Mouse (Mus musculus): Measurements from ENCODE around the gene Pla2g4a. TPM values are rescaled to one million over a fixed set of nuclear protein-coding genes. Genes with fewer than 3 reads are reported as not detected.

The Pla2g4a gene
- polyA plus RNA-seq, 1 experiment = 2.9 TPM

GRCm38 (mm10) chr1:149898001-149898625 is 63.0 kb downstream of the Pla2g4a start:
- WGBS = 58% methylated on average over 4 of the region's 4 CpGs
- no peaks in the 10 kb centered on the region for H3K4me1 ChIP-seq (ENCODE audit: control insufficient read depth, insufficient read depth, low read length)
- TF ChIP-seq CTCF (IDR thresholded peaks at IDR 0.05; ENCODE audit: insufficient read depth, low read length) (no peak), POLR2A (IDR thresholded peaks at IDR 0.05; ENCODE audit: borderline replicate concordance, extremely low read depth, low read depth, low read length) (no peak)
- no peak overlapping the region for H3K4me3 ChIP-seq (replicated peaks; ENCODE audit: extremely low read depth, low read depth, low read length)
- DNase-seq = no peak

GRCm38 (mm10) chr1:149896590-149896989 is 64.5 kb downstream of the Pla2g4a start:
- Histone ChIP-seq H3K4me3 (replicated peaks; ENCODE audit: extremely low read depth, low read depth, low read length) (no peak overlapping the region), H3K4me1 (ENCODE audit: control insufficient read depth, insufficient read depth, low read length) (no peaks in the 10 kb centered on the region)
- no peak for DNase-seq
- WGBS = 47% methylated on average over 5 of the region's 5 CpGs
- TF ChIP-seq CTCF (IDR thresholded peaks at IDR 0.05; ENCODE audit: insufficient read depth, low read length) (no peak), POLR2A (IDR thresholded peaks at IDR 0.05; ENCODE audit: borderline replicate concordance, extremely low read depth, low read depth, low read length) (no peak)

- H3K4me1 ChIP-seq (ENCODE audit: control insufficient read depth, insufficient read depth, low read length) = no peaks in the 10 kb centered on the region
- no peak overlapping the region for H3K4me3 ChIP-seq (replicated peaks; ENCODE audit: extremely low read depth, low read depth, low read length)
- WGBS = 92% methylated on average over 8 of the region's 8 CpGs
- TF ChIP-seq CTCF (IDR thresholded peaks at IDR 0.05; ENCODE audit: insufficient read depth, low read length) (no peak), POLR2A (IDR thresholded peaks at IDR 0.05; ENCODE audit: borderline replicate concordance, extremely low read depth, low read depth, low read length) (no peak)
- no peak for DNase-seq
Measured at GRCm38 (mm10) chr1:149894940-149895339, 66.2 kb downstream of the Pla2g4a start.

- Histone ChIP-seq H3K4me3 (replicated peaks; ENCODE audit: extremely low read depth, low read depth, low read length) (no peak overlapping the region), H3K4me1 (ENCODE audit: control insufficient read depth, insufficient read depth, low read length) (no peaks in the 10 kb centered on the region)
- WGBS = 63% methylated on average over 2 of the region's 2 CpGs
- TF ChIP-seq POLR2A (IDR thresholded peaks at IDR 0.05; ENCODE audit: borderline replicate concordance, extremely low read depth, low read depth, low read length) = no peak
- no peak for TF ChIP-seq CTCF (IDR thresholded peaks at IDR 0.05; ENCODE audit: insufficient read depth, low read length)
- no peak for DNase-seq
Measured at GRCm38 (mm10) chr1:149893903-149894302, 67.2 kb downstream of the Pla2g4a start.

- DNase-seq = no peak
- no peak overlapping the region for H3K4me3 ChIP-seq (replicated peaks; ENCODE audit: extremely low read depth, low read depth, low read length)
- TF ChIP-seq CTCF (IDR thresholded peaks at IDR 0.05; ENCODE audit: insufficient read depth, low read length) (no peak), POLR2A (IDR thresholded peaks at IDR 0.05; ENCODE audit: borderline replicate concordance, extremely low read depth, low read depth, low read length) (no peak)
- WGBS = 40% methylated on average over 5 of the region's 5 CpGs
- H3K4me1 ChIP-seq (ENCODE audit: control insufficient read depth, insufficient read depth, low read length) = no peaks in the 10 kb centered on the region
Measured at GRCm38 (mm10) chr1:149891057-149891456, 70.0 kb downstream of the Pla2g4a start.

GRCm38 (mm10) chr1:149882419-149883025 is 78.6 kb downstream of the Pla2g4a start:
- TF ChIP-seq CTCF (IDR thresholded peaks at IDR 0.05; ENCODE audit: insufficient read depth, low read length) (no peak), POLR2A (IDR thresholded peaks at IDR 0.05; ENCODE audit: borderline replicate concordance, extremely low read depth, low read depth, low read length) (no peak)
- H3K4me1 ChIP-seq (ENCODE audit: control insufficient read depth, insufficient read depth, low read length) = no peaks in the 10 kb centered on the region
- WGBS = 61% methylated on average over 6 of the region's 6 CpGs
- DNase-seq = no peak
- H3K4me3 ChIP-seq (replicated peaks; ENCODE audit: extremely low read depth, low read depth, low read length) = no peak overlapping the region

- 73% methylated on average over 3 of the region's 3 CpGs for WGBS
- H3K4me1 ChIP-seq (ENCODE audit: control insufficient read depth, insufficient read depth, low read length) = no peaks in the 10 kb centered on the region
- DNase-seq = no peak
- H3K4me3 ChIP-seq (replicated peaks; ENCODE audit: extremely low read depth, low read depth, low read length) = no peak overlapping the region
- TF ChIP-seq POLR2A (IDR thresholded peaks at IDR 0.05; ENCODE audit: borderline replicate concordance, extremely low read depth, low read depth, low read length) (no peak), CTCF (IDR thresholded peaks at IDR 0.05; ENCODE audit: insufficient read depth, low read length) (no peak)
Measured at GRCm38 (mm10) chr1:149878175-149878574, 82.9 kb downstream of the Pla2g4a start.

GRCm38 (mm10) chr1:149876502-149876901 is 84.6 kb downstream of the Pla2g4a start:
- no peak overlapping the region for H3K4me3 ChIP-seq (replicated peaks; ENCODE audit: extremely low read depth, low read depth, low read length)
- H3K4me1 ChIP-seq (ENCODE audit: control insufficient read depth, insufficient read depth, low read length) = no peaks in the 10 kb centered on the region
- no peak for TF ChIP-seq CTCF (IDR thresholded peaks at IDR 0.05; ENCODE audit: insufficient read depth, low read length)
- TF ChIP-seq POLR2A (IDR thresholded peaks at IDR 0.05; ENCODE audit: borderline replicate concordance, extremely low read depth, low read depth, low read length) = no peak
- 66% methylated on average over 3 of the region's 3 CpGs for WGBS
- DNase-seq = no peak

GRCm38 (mm10) chr1:149871625-149872024 is 89.5 kb downstream of the Pla2g4a start:
- no peaks in the 10 kb centered on the region for H3K4me1 ChIP-seq (ENCODE audit: control insufficient read depth, insufficient read depth, low read length)
- DNase-seq = no peak
- TF ChIP-seq POLR2A (IDR thresholded peaks at IDR 0.05; ENCODE audit: borderline replicate concordance, extremely low read depth, low read depth, low read length) (no peak), CTCF (IDR thresholded peaks at IDR 0.05; ENCODE audit: insufficient read depth, low read length) (no peak)
- 55% methylated on average over 1 of the region's 1 CpGs for WGBS
- no peak overlapping the region for H3K4me3 ChIP-seq (replicated peaks; ENCODE audit: extremely low read depth, low read depth, low read length)

- DNase-seq = no peak
- TF ChIP-seq CTCF (IDR thresholded peaks at IDR 0.05; ENCODE audit: insufficient read depth, low read length) = no peak
- no peak for TF ChIP-seq POLR2A (IDR thresholded peaks at IDR 0.05; ENCODE audit: borderline replicate concordance, extremely low read depth, low read depth, low read length)
- no peak overlapping the region for H3K4me3 ChIP-seq (replicated peaks; ENCODE audit: extremely low read depth, low read depth, low read length)
- no peaks in the 10 kb centered on the region for H3K4me1 ChIP-seq (ENCODE audit: control insufficient read depth, insufficient read depth, low read length)
Measured at GRCm38 (mm10) chr1:149867323-149867722, 93.8 kb downstream of the Pla2g4a start.
